Mouse (Mus musculus) liver, embryonic 15.5 days (tissue): Measurements from ENCODE around the gene Zfp553. TPM values are rescaled to one million over a fixed set of nuclear protein-coding genes. Genes with fewer than 3 reads are reported as not detected.
A peak's percentile ranks its signal among the peaks of the same experiment; 100 is the strongest.

ENCODE experiments used
- ATAC-seq: fragments of 200-750 bp; cut with Nextera tagmentation; 2 replicates; pipeline ENCODE4 v1.8.0; 2017; ENCODE audit warnings: moderate number of reproducible peaks, mild to moderate bottlenecking, moderate library complexity; ENCODE audit not compliant: insufficient read depth
- H3K27ac ChIP-seq: fragments of 300-500 bp; sonication (generic); replicated peaks from 2 replicates; pipeline ENCODE4 v1.5.1; 2015; ENCODE audit warnings: mild to moderate bottlenecking, inconsistent platforms
- H3K27me3 ChIP-seq: fragments of 300-500 bp; sonication (generic); 2 replicates; pipeline ENCODE4 v1.6.1; 2015; ENCODE audit warnings: mild to moderate bottlenecking, inconsistent platforms
- H3K36me3 ChIP-seq: fragments of 300-500 bp; sonication (generic); replicated peaks from 2 replicates; pipeline ENCODE4 v1.6.1; 2015; ENCODE audit warnings: moderate library complexity, mild to moderate bottlenecking, inconsistent platforms
- H3K4me1 ChIP-seq: fragments of 300-500 bp; sonication (generic); replicated peaks from 2 replicates; pipeline ENCODE4 v1.6.1; 2015; ENCODE audit warnings: inconsistent platforms
- H3K4me2 ChIP-seq: fragments of 300-500 bp; sonication (generic); 2 replicates; pipeline ENCODE4 v1.6.1; 2015; ENCODE audit warnings: moderate library complexity, mild to moderate bottlenecking, inconsistent platforms
- H3K4me3 ChIP-seq: fragments of 300-500 bp; sonication (generic); replicated peaks from 2 replicates; pipeline ENCODE4 v1.5.1; 2015; ENCODE audit warnings: mild to moderate bottlenecking, inconsistent platforms
- H3K9ac ChIP-seq: fragments of 300-500 bp; sonication (generic); 2 replicates; pipeline ENCODE4 v1.6.1; 2015; ENCODE audit warnings: moderate library complexity, mild to moderate bottlenecking, inconsistent platforms
- H3K9me3 ChIP-seq: fragments of 300-500 bp; sonication (generic); replicated peaks from 2 replicates; pipeline ENCODE4 v1.6.1; 2016; ENCODE audit warnings: inconsistent platforms
- whole genome bisulfite sequencing: fragments of 180-500 bp; shearing (Covaris S2); methylation state at CpG from one replicate; pipeline ENCODE4 v1.1.7; 2015; ENCODE audit warnings: mixed read lengths; ENCODE audit not compliant: insufficient replicate concordance; 5-methylcytosine and 5-hydroxymethylcytosine counted together
- polyA plus RNA-seq: library from polyadenylated mRNA; unstranded; fragments of >200 nt; fragmentation: Nextera tagmentation; extraction: Ambion mirVana; gene quantifications from 2 replicates; pipeline ENCODE4 v1.2.1, GENCODE M21; 2015

Zfp553 gene
- polyA plus RNA-seq, 1 experiment from 2014 or later: 6.3 TPM

- peaks cover 68% of the 10 kb centered on the region for H3K4me1 ChIP-seq
- ATAC-seq: peak; percentile 82
- H3K9me3 ChIP-seq: no peaks in the 10 kb centered on the region
- H3K27me3 ChIP-seq: no peaks in the 10 kb centered on the region
- WGBS: 2% methylated on average over 39 of the region's 39 CpGs
- peak within 1 kb of the TSS; percentile 93 for H3K4me2 ChIP-seq
- peak within 1 kb of the TSS; percentile 87 for H3K4me3 ChIP-seq
- H3K36me3 ChIP-seq: peaks cover 28% of the 10 kb centered on the region
- H3K27ac ChIP-seq: peak within 1 kb of the TSS; percentile 87
- H3K9ac ChIP-seq: peak within 1 kb of the TSS; percentile 92
Measured at GRCm38 (mm10) chr7:127273925-127274789, 41.3 kb downstream of the Zfp553 start, which contains the start of gene Sephs2. Gene Sephs2 (minus strand): TSS chr7:127274055.

GRCm38 (mm10) chr7:127276519-127276961, 43.7 kb downstream of the Zfp553 start:
- Histone ChIP-seq H3K27me3 (no peaks in the 10 kb centered on the region), H3K9me3 (no peaks in the 10 kb centered on the region), H3K4me1 (peaks cover 62% of the 10 kb centered on the region), H3K27ac (peak overlapping the region; percentile 70), H3K4me2 (no peak overlapping the region), H3K4me3 (no peak overlapping the region), H3K9ac (peak overlapping the region; percentile 18; the same call in 1 of the 2 replicates), H3K36me3 (peaks cover 14% of the 10 kb centered on the region)
- 63% methylated on average over 5 of the region's 5 CpGs for WGBS
- ATAC-seq: peak; percentile 38; the same call in 1 of the 2 replicates

GRCm38 (mm10) chr7:127278311-127278710, 45.5 kb downstream of the Zfp553 start:
- H3K4me1 ChIP-seq: peaks cover 47% of the 10 kb centered on the region
- H3K27me3 ChIP-seq: no peaks in the 10 kb centered on the region
- H3K36me3 ChIP-seq: no peaks in the 10 kb centered on the region
- ATAC-seq: no peak
- H3K9me3 ChIP-seq: no peaks in the 10 kb centered on the region
- no peak overlapping the region for H3K9ac ChIP-seq
- WGBS: 10% methylated on average over 8 of the region's 8 CpGs
- H3K4me2 ChIP-seq: no peak overlapping the region
- H3K4me3 ChIP-seq: no peak overlapping the region
- H3K27ac ChIP-seq: peak overlapping the region; percentile 70; the same call in 1 of the 2 replicates

- no peak for ATAC-seq
- Histone ChIP-seq H3K4me1 (peaks cover 42% of the 10 kb centered on the region), H3K4me3 (no peak overlapping the region), H3K27me3 (no peaks in the 10 kb centered on the region), H3K9ac (no peak overlapping the region), H3K4me2 (no peak overlapping the region), H3K9me3 (no peaks in the 10 kb centered on the region), H3K36me3 (no peaks in the 10 kb centered on the region), H3K27ac (no peak overlapping the region)
- 63% methylated on average over 3 of the region's 3 CpGs for WGBS
Measured at GRCm38 (mm10) chr7:127280092-127280491, 47.2 kb downstream of the Zfp553 start.

GRCm38 (mm10) chr7:127281114-127281513, 48.3 kb downstream of the Zfp553 start:
- no peak overlapping the region for H3K9ac ChIP-seq
- no peak for ATAC-seq
- no peak overlapping the region for H3K4me2 ChIP-seq
- no peaks in the 10 kb centered on the region for H3K36me3 ChIP-seq
- peaks cover 44% of the 10 kb centered on the region for H3K4me1 ChIP-seq
- H3K4me3 ChIP-seq: no peak overlapping the region
- H3K27ac ChIP-seq: 0 out of 2 replicates have a peak overlapping the region, but pooled peaks have one; percentile 14
- 11% methylated on average over 4 of the region's 4 CpGs for whole genome bisulfite sequencing
- H3K27me3 ChIP-seq: no peaks in the 10 kb centered on the region
- H3K9me3 ChIP-seq: no peaks in the 10 kb centered on the region

GRCm38 (mm10) chr7:127282190-127282589, 49.3 kb downstream of the Zfp553 start:
- Histone ChIP-seq H3K27me3 (no peaks in the 10 kb centered on the region), H3K9ac (no peak overlapping the region), H3K36me3 (no peaks in the 10 kb centered on the region), H3K27ac (no peak overlapping the region), H3K9me3 (no peaks in the 10 kb centered on the region), H3K4me1 (peaks cover 39% of the 10 kb centered on the region), H3K4me2 (no peak overlapping the region), H3K4me3 (no peak overlapping the region)
- no peak for ATAC-seq
- 29% methylated on average over 2 of the region's 2 CpGs for WGBS

- Histone ChIP-seq H3K27ac (no peak overlapping the region), H3K27me3 (0 out of 2 replicates have a peak, but pooled peaks cover 3% of the 10 kb centered on the region), H3K9ac (no peak overlapping the region), H3K4me3 (no peak overlapping the region), H3K4me2 (0 out of 2 replicates have a peak overlapping the region, but pooled peaks have one; percentile 27), H3K36me3 (no peaks in the 10 kb centered on the region), H3K9me3 (no peaks in the 10 kb centered on the region), H3K4me1 (peaks cover 19% of the 10 kb centered on the region)
- ATAC-seq: peak; percentile 70
- WGBS: 9% methylated on average over 10 of the region's 10 CpGs
Measured at GRCm38 (mm10) chr7:127285154-127285553, 52.3 kb downstream of the Zfp553 start.

Other genes with a start within 250 kb of the Zfp553 start
- gene Mvp, start 218.4 kb upstream of the Zfp553 start, polyA plus RNA-seq: 9.2 TPM in 2 replicates
- gene Pagr1b, start 216.6 kb upstream of the Zfp553 start, polyA plus RNA-seq: not detected in 2 replicates
- gene Pagr1a, start 215.7 kb upstream of the Zfp553 start, polyA plus RNA-seq: 32.8 and 39.1 TPM in 2 replicates
- 3.6 and 4.0 TPM in 2 replicates for gene Gm42742, start 212.0 kb upstream of the Zfp553 start, polyA plus RNA-seq
- 0.13 and 0.56 TPM in 2 replicates for gene Prrt2, start 211.8 kb upstream of the Zfp553 start, polyA plus RNA-seq
- gene Maz, start 206.0 kb upstream of the Zfp553 start, polyA plus RNA-seq: 38.1 and 45.7 TPM in 2 replicates
- 108 and 111 TPM in 2 replicates for gene Kif22, start 190.6 kb upstream of the Zfp553 start, polyA plus RNA-seq
- 0.24 and 0.33 TPM in 2 replicates for gene Zg16, start 145.7 kb upstream of the Zfp553 start, polyA plus RNA-seq
- gene AI467606, start 141.7 kb upstream of the Zfp553 start, polyA plus RNA-seq: 8.2 and 9.5 TPM in 2 replicates
- 65.5 and 76.7 TPM in 2 replicates for gene Qprt, start 110.8 kb upstream of the Zfp553 start, polyA plus RNA-seq
- gene Spn, start 95.2 kb upstream of the Zfp553 start, polyA plus RNA-seq: 6.7 and 6.8 TPM in 2 replicates
- 18.0 and 21.5 TPM in 2 replicates for gene Cd2bp2, start 37.0 kb upstream of the Zfp553 start, polyA plus RNA-seq
- gene Tbc1d10b, start 24.6 kb upstream of the Zfp553 start, polyA plus RNA-seq: 17.1 and 18.2 TPM in 2 replicates
- 67.8 and 89.3 TPM in 2 replicates for gene Mylpf, start 24.2 kb upstream of the Zfp553 start, polyA plus RNA-seq
- 9.4 and 9.7 TPM in 2 replicates for gene Sept1, start 69 bp downstream of the Zfp553 start, polyA plus RNA-seq
- gene Zfp771, start 11.2 kb downstream of the Zfp553 start, polyA plus RNA-seq: 13.8 and 15.0 TPM in 2 replicates
- gene Dctpp1, start 27.6 kb downstream of the Zfp553 start, polyA plus RNA-seq: 74.2 and 84.8 TPM in 2 replicates
- 162 and 175 TPM in 2 replicates for gene Sephs2, start 41.0 kb downstream of the Zfp553 start, polyA plus RNA-seq
- gene Itgal, start 63.2 kb downstream of the Zfp553 start, polyA plus RNA-seq: 6.2 and 7.3 TPM in 2 replicates
- gene Zfp768, start 112.5 kb downstream of the Zfp553 start, polyA plus RNA-seq: 3.1 and 4.4 TPM in 2 replicates
- 1.8 and 2.3 TPM in 2 replicates for gene Zfp747, start 143.0 kb downstream of the Zfp553 start, polyA plus RNA-seq
- gene 9130019O22Rik, start 154.1 kb downstream of the Zfp553 start, polyA plus RNA-seq: 1.2 and 1.5 TPM in 2 replicates
- gene E430018J23Rik, start 160.6 kb downstream of the Zfp553 start, polyA plus RNA-seq: 1.3 and 1.5 TPM in 2 replicates
- 1.3 and 1.7 TPM in 2 replicates for gene Zfp764, start 173.8 kb downstream of the Zfp553 start, polyA plus RNA-seq
- gene Zfp688, start 189.0 kb downstream of the Zfp553 start, polyA plus RNA-seq: 7.3 and 9.1 TPM in 2 replicates
- 2.1 TPM in 2 replicates for gene Zfp689, start 216.1 kb downstream of the Zfp553 start, polyA plus RNA-seq
- 19.8 and 22.4 TPM in 2 replicates for gene Prr14, start 226.6 kb downstream of the Zfp553 start, polyA plus RNA-seq
- 5.5 and 5.6 TPM in 2 replicates for gene Fbrs, start 246.1 kb downstream of the Zfp553 start, polyA plus RNA-seq